Mouse (Mus musculus) gastrocnemius, postnatal 10 days (tissue): Measurements from ENCODE around the gene Rasl11b. TPM values are rescaled to one million over a fixed set of nuclear protein-coding genes. Genes with fewer than 3 reads are reported as not detected.

ENCODE experiments used
- total RNA-seq, 2 experiments: library from RNA; stranded (reverse); gene quantifications; 2 replicates each; pipeline ENCODE4 v1.2.3; 2021

Rasl11b gene
- total RNA-seq, 2 experiments from 2014 or later: 6.3 to 8.1 TPM

Other genes starting within 250 kb of the Rasl11b start
- gene Usp46, start 126.9 kb upstream of the Rasl11b start, total RNA-seq: 10 to 100 TPM; 21.7 to 21.8 TPM